Mouse (Mus musculus): ENCODE data around the gene Frmd6. TPM values are rescaled to one million over a fixed set of nuclear protein-coding genes. Genes with fewer than 3 reads are reported as not detected.

Gene Frmd6
- 8.5 and 11.8 TPM in 2 replicates for polyA plus RNA-seq (2014; fragmentation: Nextera tagmentation; extraction: Ambion mirVana)

- Histone ChIP-seq H3K9me3 (replicated peaks; ENCODE audit: control insufficient read depth, low read length) (no peaks in the 10 kb centered on the region), H3K36me3 (ENCODE audit: control insufficient read depth, insufficient read depth, low read length) (no peaks in the 10 kb centered on the region), H3K27ac (ENCODE audit: low read depth, low read length) (peak within 1 kb of the TSS; percentile 94), H3K4me1 (ENCODE audit: control insufficient read depth, insufficient read depth, low read length) (peaks cover 11% of the 10 kb centered on the region), H3K9ac (ENCODE audit: low read length) (peak within 1 kb of the TSS; percentile 84), H3K27me3 (replicated peaks; ENCODE audit: control insufficient read depth, insufficient read depth, low read length) (no peaks in the 10 kb centered on the region), H3K4me3 (ENCODE audit: low read depth, low read length) (peak within 1 kb of the TSS; percentile 73), H3K4me2 (ENCODE audit: low read length) (peak within 1 kb of the TSS; percentile 61)
- DNase-seq (ENCODE audit: low spot score), result peak; percentile 95
- peak; percentile 93 for ATAC-seq
- under 1% methylated on average over 69 of the region's 75 CpGs for WGBS
Observed at GRCm38 (mm10) chr12:70824729-70825650, at the start of gene Frmd6. Gene Frmd6, plus strand, starts transcription at chr12:70825514.

GRCm38 (mm10) chr12:70775609-70776008, 49.7 kb upstream of the Frmd6 start:
- H3K27me3 ChIP-seq (replicated peaks; ENCODE audit: control insufficient read depth, insufficient read depth, low read length), result no peaks in the 10 kb centered on the region
- no peak overlapping the region for H3K4me2 ChIP-seq (ENCODE audit: low read length)
- H3K36me3 ChIP-seq (ENCODE audit: control insufficient read depth, insufficient read depth, low read length), result no peaks in the 10 kb centered on the region
- H3K9me3 ChIP-seq (replicated peaks; ENCODE audit: control insufficient read depth, low read length), result no peaks in the 10 kb centered on the region
- H3K4me3 ChIP-seq (ENCODE audit: low read depth, low read length), result no peak overlapping the region
- H3K4me1 ChIP-seq (ENCODE audit: control insufficient read depth, insufficient read depth, low read length), result peaks cover 4% of the 10 kb centered on the region; the same call in 1 of the 2 replicates
- H3K9ac ChIP-seq (ENCODE audit: low read length), result no peak overlapping the region
- WGBS, result 91% methylated on average over 8 of the region's 8 CpGs
- no peak for DNase-seq (ENCODE audit: low spot score)
- no peak overlapping the region for H3K27ac ChIP-seq (ENCODE audit: low read depth, low read length)
- ATAC-seq, result no peak

- H3K27ac ChIP-seq (ENCODE audit: low read depth, low read length), result no peak overlapping the region
- no peaks in the 10 kb centered on the region for H3K27me3 ChIP-seq (replicated peaks; ENCODE audit: control insufficient read depth, insufficient read depth, low read length)
- no peak for ATAC-seq
Observed at GRCm38 (mm10) chr12:70776683-70777082, 48.6 kb upstream of the Frmd6 start.

GRCm38 (mm10) chr12:70777466-70777865, 47.8 kb upstream of the Frmd6 start:
- Histone ChIP-seq H3K36me3 (ENCODE audit: control insufficient read depth, insufficient read depth, low read length) (no peaks in the 10 kb centered on the region), H3K4me3 (ENCODE audit: low read depth, low read length) (no peak overlapping the region), H3K9ac (ENCODE audit: low read length) (no peak overlapping the region), H3K27me3 (replicated peaks; ENCODE audit: control insufficient read depth, insufficient read depth, low read length) (no peaks in the 10 kb centered on the region), H3K27ac (ENCODE audit: low read depth, low read length) (no peak overlapping the region), H3K4me2 (ENCODE audit: low read length) (no peak overlapping the region), H3K9me3 (replicated peaks; ENCODE audit: control insufficient read depth, low read length) (no peaks in the 10 kb centered on the region), H3K4me1 (ENCODE audit: control insufficient read depth, insufficient read depth, low read length) (peaks cover 4% of the 10 kb centered on the region; the same call in 1 of the 2 replicates)
- 65% methylated on average over 5 of the region's 5 CpGs for WGBS
- no peak for DNase-seq (ENCODE audit: low spot score)
- ATAC-seq, result no peak

More at GRCm38 (mm10) chr12:70776683-70777082, 48.6 kb upstream of the Frmd6 start:
- WGBS, result 71% methylated on average over 12 of the region's 12 CpGs
- Histone ChIP-seq H3K36me3 (ENCODE audit: control insufficient read depth, insufficient read depth, low read length) (no peaks in the 10 kb centered on the region), H3K4me2 (ENCODE audit: low read length) (no peak overlapping the region), H3K4me3 (ENCODE audit: low read depth, low read length) (no peak overlapping the region), H3K9me3 (replicated peaks; ENCODE audit: control insufficient read depth, low read length) (no peaks in the 10 kb centered on the region), H3K4me1 (ENCODE audit: control insufficient read depth, insufficient read depth, low read length) (peaks cover 4% of the 10 kb centered on the region; the same call in 1 of the 2 replicates), H3K9ac (ENCODE audit: low read length) (no peak overlapping the region)
- DNase-seq (ENCODE audit: low spot score), result no peak

DNA sequence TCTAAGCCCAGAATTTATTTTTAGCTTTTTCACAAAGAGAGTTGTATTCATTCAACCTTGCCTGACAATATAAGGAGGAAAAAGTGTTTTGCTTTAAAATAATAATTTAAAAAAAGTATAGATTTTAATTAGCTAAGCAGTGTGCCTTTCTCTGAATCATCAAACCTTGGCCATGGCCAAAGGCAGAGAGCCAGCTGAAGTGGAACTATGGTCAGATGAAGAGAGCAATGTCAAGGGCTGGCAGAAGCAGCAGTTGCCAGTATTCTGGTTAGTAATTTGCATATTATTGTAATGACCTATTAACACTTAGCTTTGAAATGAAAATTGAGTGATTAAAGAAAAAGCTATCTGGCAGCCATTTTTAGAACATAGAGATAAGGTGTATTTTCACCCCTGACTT, 47.4 kb upstream of the Frmd6 start:
- no peak overlapping the region for H3K27ac ChIP-seq (ENCODE audit: low read depth, low read length)
- H3K4me2 ChIP-seq (ENCODE audit: low read length), result no peak overlapping the region
- no peaks in the 10 kb centered on the region for H3K9me3 ChIP-seq (replicated peaks; ENCODE audit: control insufficient read depth, low read length)
- no peaks in the 10 kb centered on the region for H3K27me3 ChIP-seq (replicated peaks; ENCODE audit: control insufficient read depth, insufficient read depth, low read length)
- H3K36me3 ChIP-seq (ENCODE audit: control insufficient read depth, insufficient read depth, low read length), result no peaks in the 10 kb centered on the region
- H3K4me1 ChIP-seq (ENCODE audit: control insufficient read depth, insufficient read depth, low read length), result peaks cover 4% of the 10 kb centered on the region; the same call in 1 of the 2 replicates
- no peak overlapping the region for H3K4me3 ChIP-seq (ENCODE audit: low read depth, low read length)
- no peak for DNase-seq (ENCODE audit: low spot score)
- H3K9ac ChIP-seq (ENCODE audit: low read length), result no peak overlapping the region
- ATAC-seq, result no peak

DNA sequence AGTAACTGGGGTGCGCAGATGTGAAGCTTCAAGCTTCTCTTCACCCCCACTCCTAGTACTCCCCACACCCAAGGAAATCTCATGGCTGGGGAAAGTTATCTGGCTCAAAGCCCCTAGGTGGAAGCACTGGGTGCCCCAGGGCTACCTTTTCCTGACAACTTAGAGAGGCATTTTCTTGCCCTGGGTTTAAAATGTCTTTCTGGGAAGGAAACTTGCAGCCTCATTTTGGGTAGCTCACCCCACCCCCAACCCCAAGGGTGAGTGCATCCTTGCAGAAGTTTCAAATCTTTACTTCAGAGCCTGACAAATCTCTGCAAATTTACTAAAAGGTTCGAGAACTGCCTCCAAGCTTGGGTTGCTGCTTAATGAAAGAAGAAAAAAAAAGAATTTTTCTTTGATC, 47.0 kb upstream of the Frmd6 start:
- WGBS, result 72% methylated on average over 2 of the region's 2 CpGs
- Histone ChIP-seq H3K9ac (ENCODE audit: low read length) (no peak overlapping the region), H3K9me3 (replicated peaks; ENCODE audit: control insufficient read depth, low read length) (no peaks in the 10 kb centered on the region), H3K4me3 (ENCODE audit: low read depth, low read length) (no peak overlapping the region), H3K27me3 (replicated peaks; ENCODE audit: control insufficient read depth, insufficient read depth, low read length) (no peaks in the 10 kb centered on the region), H3K36me3 (ENCODE audit: control insufficient read depth, insufficient read depth, low read length) (no peaks in the 10 kb centered on the region), H3K4me2 (ENCODE audit: low read length) (no peak overlapping the region), H3K27ac (ENCODE audit: low read depth, low read length) (no peak overlapping the region), H3K4me1 (ENCODE audit: control insufficient read depth, insufficient read depth, low read length) (peaks cover 4% of the 10 kb centered on the region; the same call in 1 of the 2 replicates)
- no peak for DNase-seq (ENCODE audit: low spot score)
- ATAC-seq, result no peak

DNA sequence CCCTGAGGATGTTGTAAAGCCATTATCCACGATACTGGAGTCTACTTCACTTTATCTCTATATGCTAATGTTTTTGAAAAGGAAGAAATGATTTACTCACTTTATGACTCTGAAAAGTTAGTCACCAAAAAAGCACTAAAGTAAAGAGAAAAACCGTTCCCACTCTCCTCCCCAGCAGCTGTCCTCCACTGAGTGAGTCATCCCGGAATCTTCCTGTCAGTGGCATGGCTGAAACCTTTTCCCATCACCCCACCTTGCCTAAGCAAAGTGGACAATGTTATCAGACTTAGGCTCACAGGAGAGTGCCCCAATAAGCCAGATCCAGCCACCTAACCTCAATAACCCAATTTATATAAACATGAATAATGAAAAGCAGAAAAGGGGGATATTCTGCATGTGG, 46.6 kb upstream of the Frmd6 start:
- DNase-seq (ENCODE audit: low spot score) (no peak), ATAC-seq (no peak)

DNA sequence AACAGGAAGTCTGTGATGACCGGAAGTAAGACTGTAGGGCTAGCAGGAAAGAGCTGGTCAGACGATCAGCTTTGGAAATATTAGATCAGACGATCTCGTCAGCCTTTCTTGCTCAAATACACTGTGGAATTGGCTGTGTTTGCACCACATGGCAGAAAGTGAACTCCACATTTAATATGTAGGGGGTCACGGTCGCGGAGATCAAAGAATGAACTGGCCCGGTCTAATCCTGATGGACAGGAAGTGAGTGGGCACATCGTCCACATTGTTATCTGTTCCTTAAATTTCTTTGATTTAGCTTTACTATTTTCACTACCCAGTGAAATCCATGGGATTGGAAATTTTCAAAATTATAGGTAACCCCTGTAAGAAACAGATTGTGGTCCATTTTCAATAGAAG, 42.3 kb upstream of the Frmd6 start:
- no peak for DNase-seq (ENCODE audit: low spot score)
- no peak overlapping the region for H3K27ac ChIP-seq (ENCODE audit: low read depth, low read length)
- 43% methylated on average over 9 of the region's 9 CpGs for WGBS
- no peak overlapping the region for H3K9ac ChIP-seq (ENCODE audit: low read length)
- H3K4me2 ChIP-seq (ENCODE audit: low read length), result peak overlapping the region; percentile 26; the same call in 1 of the 2 replicates
- H3K4me1 ChIP-seq (ENCODE audit: control insufficient read depth, insufficient read depth, low read length), result no peaks in the 10 kb centered on the region
- ATAC-seq, result no peak
- no peaks in the 10 kb centered on the region for H3K9me3 ChIP-seq (replicated peaks; ENCODE audit: control insufficient read depth, low read length)
- no peaks in the 10 kb centered on the region for H3K36me3 ChIP-seq (ENCODE audit: control insufficient read depth, insufficient read depth, low read length)
- H3K27me3 ChIP-seq (replicated peaks; ENCODE audit: control insufficient read depth, insufficient read depth, low read length), result no peaks in the 10 kb centered on the region
- H3K4me3 ChIP-seq (ENCODE audit: low read depth, low read length), result no peak overlapping the region

More for the DNA sequence above, 46.6 kb upstream of the Frmd6 start:
- H3K4me2 ChIP-seq (ENCODE audit: low read length), result no peak overlapping the region
- WGBS, result 70% methylated on average over 3 of the region's 3 CpGs
- H3K36me3 ChIP-seq (ENCODE audit: control insufficient read depth, insufficient read depth, low read length), result no peaks in the 10 kb centered on the region
- peaks cover 4% of the 10 kb centered on the region; the same call in 1 of the 2 replicates for H3K4me1 ChIP-seq (ENCODE audit: control insufficient read depth, insufficient read depth, low read length)
- H3K4me3 ChIP-seq (ENCODE audit: low read depth, low read length), result no peak overlapping the region
- H3K9ac ChIP-seq (ENCODE audit: low read length), result no peak overlapping the region
- no peak overlapping the region for H3K27ac ChIP-seq (ENCODE audit: low read depth, low read length)
- H3K9me3 ChIP-seq (replicated peaks; ENCODE audit: control insufficient read depth, low read length), result no peaks in the 10 kb centered on the region
- H3K27me3 ChIP-seq (replicated peaks; ENCODE audit: control insufficient read depth, insufficient read depth, low read length), result no peaks in the 10 kb centered on the region
